Mouse (Mus musculus) embryonic fibroblast, embryonic 13.5 days (primary cell): ENCODE data around the gene Glmp. TPM values are rescaled to one million over a fixed set of nuclear protein-coding genes. Genes with fewer than 3 reads are reported as not detected.
"Not testable (repeated sequence)": the region's sequence is repeated elsewhere in the genome, so short reads cannot be mapped to it uniquely, and the experiment has no call there.

Experiments
- H3K27ac ChIP-seq: 2 replicates; pipeline ENCODE4 v1.5.1; 2012; ENCODE audit warnings: low read length, control low read depth, inconsistent platforms; ENCODE audit not compliant: insufficient read depth
- H3K4me1 ChIP-seq: 2 replicates; pipeline ENCODE4 v1.6.1; 2011; ENCODE audit warnings: low read length; ENCODE audit not compliant: control insufficient read depth, insufficient read depth
- H3K4me3 ChIP-seq: 2 replicates; pipeline ENCODE4 v1.5.1; 2011; ENCODE audit warnings: mild to moderate bottlenecking, control low read depth, low read length; ENCODE audit not compliant: insufficient read depth
- CTCF ChIP-seq: IDR thresholded peaks from 2 replicates; pipeline ENCODE4 v1.5.1; 2011; ENCODE audit warnings: mild to moderate bottlenecking, control low read depth, low read length, moderate library complexity, borderline replicate concordance; ENCODE audit not compliant: insufficient read depth
- POLR2A ChIP-seq: IDR thresholded peaks from 2 replicates; pipeline ENCODE4 v1.6.1; 2011; ENCODE audit warnings: low read depth, mild to moderate bottlenecking, control low read depth, low read length, moderate library complexity
- polyA plus RNA-seq: library from polyadenylated mRNA; stranded (reverse); fragments of >200 nt; gene quantifications from 2 replicates; pipeline ENCODE4 v1.2.4, GENCODE M21; 2011; ENCODE audit warnings: low read depth; ENCODE audit not compliant: missing spikeins, insufficient read length

The Glmp gene
- polyA plus RNA-seq, 1 experiment, result 172 TPM

GRCm38 (mm10) chr3:88361096-88361495 is 36.3 kb downstream of the Glmp start:
- no peak overlapping the region for H3K27ac ChIP-seq
- H3K4me1 ChIP-seq, result no peaks in the 10 kb centered on the region
- TF ChIP-seq POLR2A, result no peak
- no peak for TF ChIP-seq CTCF
- no peak overlapping the region for H3K4me3 ChIP-seq

- H3K4me1 ChIP-seq, result no peaks in the 10 kb centered on the region
- TF ChIP-seq POLR2A, result no peak
These were observed 36.9 kb downstream of the Glmp start for GRCm38 (mm10) chr3:88361612-88362313.

GRCm38 (mm10) chr3:88363700-88364099 is 38.9 kb downstream of the Glmp start:
- H3K4me3 ChIP-seq, result no peak overlapping the region
- TF ChIP-seq POLR2A (no peak), CTCF (no peak)
- H3K4me1 ChIP-seq, result no peaks in the 10 kb centered on the region
- no peak overlapping the region for H3K27ac ChIP-seq

More at GRCm38 (mm10) chr3:88361612-88362313, 36.9 kb downstream of the Glmp start:
- no peak overlapping the region for H3K27ac ChIP-seq
- H3K4me3 ChIP-seq, result no peak overlapping the region

DNA sequence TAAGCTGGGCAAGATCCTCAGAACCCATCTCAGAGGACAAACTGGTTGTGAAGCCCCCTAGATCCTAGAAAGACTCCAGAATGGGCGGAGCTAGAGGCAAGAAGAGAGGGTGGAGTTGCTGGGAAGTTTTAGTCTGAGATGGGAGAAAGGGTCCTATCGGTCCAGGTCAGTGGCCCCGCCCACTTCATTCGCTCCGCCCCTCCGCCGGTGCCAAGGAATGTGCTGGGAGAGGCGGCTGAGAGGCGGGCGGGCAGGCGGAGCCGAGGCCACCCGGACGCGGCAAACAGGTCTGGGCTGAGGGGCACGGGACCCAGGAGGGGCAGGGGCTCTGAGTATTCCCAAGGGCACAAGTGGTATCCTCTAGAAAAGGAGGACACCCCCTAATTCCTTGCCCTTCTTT is 39.5 kb downstream of the Glmp start, which contains the start of gene Paqr6:
Paqr6 (plus strand) TSS at position 248 of the 400 bp plus-strand sequence.
- no peak for TF ChIP-seq CTCF
- no peak for TF ChIP-seq POLR2A
- Histone ChIP-seq H3K4me3 (no peak within 1 kb of the TSS), H3K4me1 (no peaks in the 10 kb centered on the region), H3K27ac (no peak within 1 kb of the TSS)

DNA sequence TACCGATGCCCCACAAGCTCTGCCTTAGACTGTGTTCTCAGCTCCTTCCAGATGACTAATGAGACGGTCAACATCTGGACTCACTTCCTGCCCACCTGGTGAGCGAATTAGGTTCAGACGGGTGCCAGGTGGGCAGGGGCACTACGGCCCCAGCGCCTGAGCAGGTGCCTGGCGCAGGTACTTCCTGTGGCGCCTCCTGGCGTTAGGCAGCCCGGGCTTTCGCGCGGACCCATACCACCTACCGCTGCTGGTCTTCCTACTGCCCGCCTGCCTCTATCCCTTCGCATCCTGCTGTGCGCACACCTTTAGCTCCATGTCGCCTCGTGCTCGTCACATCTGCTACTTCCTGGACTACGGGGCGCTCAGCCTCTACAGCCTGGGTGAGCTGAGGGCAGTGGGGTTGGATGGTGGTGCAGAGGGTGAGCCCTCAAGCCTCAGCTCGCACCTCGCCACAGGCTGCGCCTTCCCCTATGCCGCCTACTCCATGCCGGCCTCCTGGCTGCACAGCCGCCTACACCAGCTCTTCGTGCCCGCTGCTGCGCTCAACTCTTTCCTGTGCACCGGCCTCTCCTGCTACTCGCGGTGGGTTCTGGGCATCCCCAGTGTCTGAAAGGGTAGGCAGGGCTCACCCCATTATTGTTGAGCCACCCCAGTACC is 41.0 kb downstream of the Glmp start:
- no peaks in the 10 kb centered on the region for H3K4me1 ChIP-seq

GRCm38 (mm10) chr3:88366830-88367428 is 42.1 kb downstream of the Glmp start:
- H3K27ac ChIP-seq, H3K4me3 ChIP-seq, H3K4me1 ChIP-seq: not testable (repeated sequence)

More for the DNA sequence above, 41.0 kb downstream of the Glmp start:
- H3K4me3 ChIP-seq, result no peak overlapping the region
- TF ChIP-seq CTCF (no peak), POLR2A (no peak)
- no peak overlapping the region for H3K27ac ChIP-seq

DNA sequence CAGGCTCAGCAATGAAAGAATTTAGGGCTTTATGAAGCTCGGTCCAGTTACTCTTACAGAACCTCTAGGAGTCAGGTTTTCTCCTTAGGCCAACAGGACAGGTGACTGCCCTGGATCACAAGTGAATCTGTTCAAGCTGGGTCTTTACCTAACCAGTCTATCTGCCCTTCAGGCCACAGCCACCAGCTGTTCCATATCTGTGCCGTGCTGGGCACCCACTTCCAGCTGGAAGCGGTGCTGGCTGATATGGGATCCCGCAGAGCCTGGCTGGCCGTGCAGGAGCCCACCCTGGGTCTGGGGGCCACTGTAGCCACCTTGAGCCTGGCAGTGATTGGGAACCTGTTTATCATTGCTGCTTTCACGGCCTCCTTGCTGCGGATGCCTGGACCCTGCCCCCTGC is 42.7 kb downstream of the Glmp start:
- H3K27ac ChIP-seq, H3K4me1 ChIP-seq, H3K4me3 ChIP-seq: not testable (repeated sequence)

GRCm38 (mm10) chr3:88368511-88368910 is 43.7 kb downstream of the Glmp start:
- not testable (repeated sequence) for H3K4me1 ChIP-seq, H3K4me3 ChIP-seq, H3K27ac ChIP-seq

- not testable (repeated sequence) for H3K27ac ChIP-seq, H3K4me1 ChIP-seq, H3K4me3 ChIP-seq
These were observed 47.8 kb downstream of the Glmp start, which contains the start of gene Bglap3 for GRCm38 (mm10) chr3:88372643-88373042. Gene Bglap3 (minus strand): TSS chr3:88372743.

- H3K4me1 ChIP-seq, H3K27ac ChIP-seq, H3K4me3 ChIP-seq: not testable (repeated sequence)
These were observed 51.2 kb downstream of the Glmp start for GRCm38 (mm10) chr3:88375750-88376626.

- not testable (repeated sequence) for H3K27ac ChIP-seq, H3K4me3 ChIP-seq, H3K4me1 ChIP-seq
These were observed 51.8 kb downstream of the Glmp start for GRCm38 (mm10) chr3:88376644-88377043.

GRCm38 (mm10) chr3:88378599-88378998 is 53.8 kb downstream of the Glmp start, which contains the start of gene Bglap2:
Gene Bglap2 (minus strand): TSS chr3:88378699.
- not testable (repeated sequence) for H3K4me3 ChIP-seq, H3K27ac ChIP-seq, H3K4me1 ChIP-seq
